Mouse (Mus musculus): ENCODE measurements around the gene Fam131b. TPM values are rescaled to one million over a fixed set of nuclear protein-coding genes. Genes with fewer than 3 reads are reported as not detected.

Fam131b gene
- polyA plus RNA-seq (2014; fragmentation: Illumina TruSeq; extraction: RNeasy Lipid Tissue Mini Kit (QIAGEN cat#74804); ENCODE audit: insufficient read depth, low read depth, low replicate concordance), result 0.23 TPM

DNA sequence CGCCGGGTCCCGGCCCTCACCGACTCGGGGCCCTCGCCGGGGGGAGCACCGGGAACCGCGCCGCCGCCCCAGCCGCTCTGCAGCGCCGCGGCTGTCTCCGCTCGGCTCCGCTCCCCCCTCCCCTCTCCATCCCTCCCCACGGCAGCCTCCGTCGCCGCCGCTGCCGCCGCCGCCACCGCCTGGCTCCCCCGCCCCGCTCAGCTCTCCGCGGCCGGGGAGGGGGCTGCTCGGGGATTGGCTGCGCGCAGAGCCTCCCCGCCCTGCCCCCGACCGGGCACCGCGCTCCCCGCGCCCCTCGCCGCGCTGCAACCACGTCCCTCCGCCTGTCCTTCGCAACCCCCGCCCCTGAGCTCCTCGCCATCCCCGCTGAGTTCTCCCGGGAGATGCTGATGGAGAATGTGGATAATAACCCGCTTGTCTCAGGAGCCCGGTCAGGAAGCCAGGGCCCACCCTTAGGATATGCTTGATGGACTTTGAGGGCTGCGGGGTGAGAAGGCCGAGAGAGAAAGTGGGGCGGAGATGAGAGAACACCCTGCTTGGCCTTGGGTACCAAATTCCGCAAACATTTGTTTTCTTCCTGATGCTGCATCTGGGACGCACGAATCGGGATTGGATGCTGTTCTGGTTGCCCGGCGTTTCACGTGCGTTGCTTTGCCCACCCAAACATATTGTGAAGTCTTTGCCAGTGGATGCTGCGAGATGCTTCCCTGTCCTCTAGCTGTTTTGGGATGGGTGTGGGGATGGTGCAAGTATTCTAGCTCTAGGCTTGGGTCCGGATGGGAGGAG lies at the start of gene Fam131b:
Gene Fam131b, minus strand, starts transcription at position 162 of the 786 bp plus-strand sequence.

DNA sequence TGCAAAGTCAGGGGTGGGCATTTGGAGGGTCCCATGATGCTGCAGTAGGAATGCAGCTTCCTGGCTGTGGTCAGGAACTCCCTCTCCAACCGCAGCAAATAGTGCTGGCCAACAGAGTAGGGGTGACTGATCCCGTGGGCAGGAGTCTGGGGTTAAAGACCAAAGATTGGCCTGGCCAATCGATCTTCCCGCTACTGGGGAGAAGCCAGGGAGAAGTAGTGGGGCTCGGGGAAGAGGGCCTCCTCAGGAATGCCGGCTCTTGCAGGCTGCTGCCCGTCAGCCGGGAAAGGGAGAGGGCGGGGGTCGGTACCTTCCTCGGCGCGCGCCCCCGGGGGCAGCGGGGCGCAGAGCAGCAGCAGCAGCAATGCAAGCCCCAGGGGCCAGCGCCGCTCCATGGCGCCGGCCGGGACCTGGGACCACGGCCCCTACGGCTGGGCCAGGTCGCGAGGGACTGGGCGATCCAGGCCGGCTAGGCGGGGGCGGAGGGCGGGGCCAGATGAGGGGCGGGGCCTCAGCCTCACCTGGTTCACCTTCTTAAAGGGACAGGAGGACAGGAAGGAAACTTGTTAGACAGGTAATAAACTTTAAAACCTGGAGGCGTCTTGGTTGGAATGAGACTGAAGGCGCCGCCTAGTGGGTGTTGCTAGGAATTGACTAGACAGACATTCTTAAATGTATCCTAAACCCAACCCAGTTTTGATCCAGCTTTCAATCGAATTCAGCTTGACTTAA lies 48.5 kb upstream of the Fam131b start, which contains the start of gene Epha1:
Gene Epha1, minus strand, starts transcription at position 453 of the 732 bp plus-strand sequence.

DNA sequence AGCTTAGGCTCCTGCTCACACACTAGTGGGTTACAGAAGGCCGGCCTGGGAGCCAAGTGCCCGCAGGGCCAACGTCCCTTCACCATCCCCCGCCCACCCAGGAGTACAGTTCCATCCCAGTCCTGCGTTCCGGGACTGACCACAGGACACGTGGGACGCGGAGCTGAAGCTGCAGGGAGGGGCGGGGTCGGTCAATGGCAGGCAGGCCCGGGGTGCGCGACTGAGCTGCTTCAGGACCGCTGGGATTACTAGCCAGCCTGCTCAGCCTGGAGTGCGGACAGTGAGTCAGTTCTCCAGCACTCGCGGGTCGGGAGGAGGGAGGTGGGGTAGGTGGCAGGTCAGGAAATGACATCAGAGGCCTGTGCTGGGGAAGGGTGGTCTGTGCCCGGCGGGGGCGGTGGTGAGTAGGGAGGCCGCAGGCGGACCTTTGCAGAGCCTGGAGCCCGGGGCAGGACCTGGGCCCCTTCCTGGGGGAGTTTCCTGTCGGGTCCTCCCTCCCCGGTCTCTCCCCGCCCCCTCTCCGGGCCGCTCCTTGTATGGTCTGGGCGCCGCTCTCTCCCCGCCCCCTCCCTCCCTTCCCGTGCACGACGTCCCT lies 25.1 kb upstream of the Fam131b start, which contains the start of gene Zyx:
Gene Zyx, plus strand, starts transcription at position 205 of the 595 bp plus-strand sequence.

DNA sequence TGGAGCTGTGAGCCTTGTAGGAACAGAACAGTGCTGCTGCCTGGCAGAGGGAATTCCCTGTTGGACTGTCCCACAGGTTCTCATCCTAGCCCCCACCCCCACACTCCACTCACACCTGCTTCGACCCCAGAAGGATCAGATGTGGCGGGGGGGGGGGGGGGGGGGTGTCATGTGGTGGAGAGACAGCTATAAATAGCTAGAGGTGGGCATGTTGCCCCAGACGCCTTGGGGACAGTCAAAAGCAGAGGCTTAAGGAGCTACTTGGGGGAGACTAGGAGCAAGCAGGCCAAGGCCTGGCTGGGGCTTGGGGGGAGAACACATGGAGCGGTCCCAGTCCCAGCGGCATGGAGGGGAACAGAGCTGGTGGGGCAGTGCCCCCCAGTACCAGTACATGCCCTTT lies 38.0 kb downstream of the Fam131b start, which contains the start of gene Clcn1:
Gene Clcn1, plus strand, starts transcription at position 238 of the 400 bp plus-strand sequence.

Other genes starting within 250 kb of the Fam131b start
- gene Tas2r139, start 183.7 kb downstream of the Fam131b start, polyA plus RNA-seq (2014; fragmentation: Illumina TruSeq; extraction: RNeasy Lipid Tissue Mini Kit (QIAGEN cat#74804); ENCODE audit: insufficient read depth, low read depth, low replicate concordance), result not detected
- gene Tas2r144, start 109.3 kb downstream of the Fam131b start, polyA plus RNA-seq (2014; fragmentation: Illumina TruSeq; extraction: RNeasy Lipid Tissue Mini Kit (QIAGEN cat#74804); ENCODE audit: insufficient read depth, low read depth, low replicate concordance), result not detected
- gene Gstk1, start 78.7 kb downstream of the Fam131b start, polyA plus RNA-seq (2014; fragmentation: Illumina TruSeq; extraction: RNeasy Lipid Tissue Mini Kit (QIAGEN cat#74804); ENCODE audit: insufficient read depth, low read depth, low replicate concordance), result 133 TPM
- 6.4 TPM for gene Tmem139, start 62.7 kb downstream of the Fam131b start, polyA plus RNA-seq (2014; fragmentation: Illumina TruSeq; extraction: RNeasy Lipid Tissue Mini Kit (QIAGEN cat#74804); ENCODE audit: insufficient read depth, low read depth, low replicate concordance)
- gene Casp2, start 59.7 kb downstream of the Fam131b start, polyA plus RNA-seq (2014; fragmentation: Illumina TruSeq; extraction: RNeasy Lipid Tissue Mini Kit (QIAGEN cat#74804); ENCODE audit: insufficient read depth, low read depth, low replicate concordance), result 11.9 TPM
- gene Clcn1, start 38.0 kb downstream of the Fam131b start, polyA plus RNA-seq (2014; fragmentation: Illumina TruSeq; extraction: RNeasy Lipid Tissue Mini Kit (QIAGEN cat#74804); ENCODE audit: insufficient read depth, low read depth, low replicate concordance), result 0.08 TPM
- gene Zyx, start 25.0 kb upstream of the Fam131b start, polyA plus RNA-seq (2014; fragmentation: Illumina TruSeq; extraction: RNeasy Lipid Tissue Mini Kit (QIAGEN cat#74804); ENCODE audit: insufficient read depth, low read depth, low replicate concordance), result 107 TPM
- 8.4 TPM for gene Epha1, start 48.6 kb upstream of the Fam131b start, polyA plus RNA-seq (2014; fragmentation: Illumina TruSeq; extraction: RNeasy Lipid Tissue Mini Kit (QIAGEN cat#74804); ENCODE audit: insufficient read depth, low read depth, low replicate concordance)
- gene Tas2r143, start 75.6 kb upstream of the Fam131b start, polyA plus RNA-seq (2014; fragmentation: Illumina TruSeq; extraction: RNeasy Lipid Tissue Mini Kit (QIAGEN cat#74804); ENCODE audit: insufficient read depth, low read depth, low replicate concordance), result not detected
- not detected for gene Tas2r135, start 80.8 kb upstream of the Fam131b start, polyA plus RNA-seq (2014; fragmentation: Illumina TruSeq; extraction: RNeasy Lipid Tissue Mini Kit (QIAGEN cat#74804); ENCODE audit: insufficient read depth, low read depth, low replicate concordance)
- gene Tas2r126, start 109.9 kb upstream of the Fam131b start, polyA plus RNA-seq (2014; fragmentation: Illumina TruSeq; extraction: RNeasy Lipid Tissue Mini Kit (QIAGEN cat#74804); ENCODE audit: insufficient read depth, low read depth, low replicate concordance), result not detected
- not detected for gene Olfr458, start 140.6 kb upstream of the Fam131b start, polyA plus RNA-seq (2014; fragmentation: Illumina TruSeq; extraction: RNeasy Lipid Tissue Mini Kit (QIAGEN cat#74804); ENCODE audit: insufficient read depth, low read depth, low replicate concordance)
- not detected for gene Olfr457, start 151.7 kb upstream of the Fam131b start, polyA plus RNA-seq (2014; fragmentation: Illumina TruSeq; extraction: RNeasy Lipid Tissue Mini Kit (QIAGEN cat#74804); ENCODE audit: insufficient read depth, low read depth, low replicate concordance)
- gene Olfr456, start 162.6 kb upstream of the Fam131b start, polyA plus RNA-seq (2014; fragmentation: Illumina TruSeq; extraction: RNeasy Lipid Tissue Mini Kit (QIAGEN cat#74804); ENCODE audit: insufficient read depth, low read depth, low replicate concordance), result not detected
- gene Olfr455, start 222.9 kb upstream of the Fam131b start, polyA plus RNA-seq (2014; fragmentation: Illumina TruSeq; extraction: RNeasy Lipid Tissue Mini Kit (QIAGEN cat#74804); ENCODE audit: insufficient read depth, low read depth, low replicate concordance), result not detected